Mouse (Mus musculus): ENCODE results near the gene Cct2. TPM values are rescaled to one million over a fixed set of nuclear protein-coding genes. Genes with fewer than 3 reads are reported as not detected.

The Cct2 gene
- total RNA-seq, 2 experiments from 2014 or later: 241 to 255 TPM

DNA sequence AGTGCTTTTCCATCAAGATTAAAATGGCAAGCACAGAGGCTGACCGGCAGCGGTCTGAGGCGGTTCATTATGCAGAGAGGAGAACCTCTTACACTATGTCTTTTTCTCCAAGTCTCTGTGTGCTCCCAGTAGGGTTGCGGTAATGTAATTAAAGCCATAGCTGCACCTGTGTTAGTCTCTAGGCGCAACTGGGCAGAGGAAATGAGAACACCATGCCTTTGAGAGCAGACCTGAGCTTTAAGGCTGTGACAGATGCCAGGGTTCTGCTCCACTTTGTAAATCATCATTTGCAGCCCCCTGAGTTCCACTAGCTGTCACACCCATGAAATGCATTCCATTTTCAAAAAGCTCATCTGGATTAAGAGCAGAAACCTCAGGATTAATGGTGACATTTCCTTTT, 58.9 kb downstream of the Cct2 start:
- no peak for DNase-seq (ENCODE audit: low spot score in 2 of 2)

Other genes with a start within 250 kb of the Cct2 start
- under 1 TPM; 0.14 to 0.31 TPM for gene Myrfl, start 166.9 kb downstream of the Cct2 start, total RNA-seq (2021)
- gene Rab3ip, start 113.0 kb downstream of the Cct2 start, total RNA-seq (2021): 10 to 100 TPM; 62.0 to 69.2 TPM
- not detected for gene Gm10271, start 91.2 kb downstream of the Cct2 start, total RNA-seq (2021)
- 1 to 10 TPM; 1.0 to 1.2 TPM for gene Best3, start 77.5 kb downstream of the Cct2 start, total RNA-seq (2021)
- under 1 TPM in 1 of 2 experiments, not detected in 1; 0.34 TPM for gene Lrrc10, start 18.5 kb downstream of the Cct2 start, total RNA-seq (2021)
- 10 to 100 TPM; 27.4 to 27.8 TPM for gene Frs2, start 84.7 kb upstream of the Cct2 start, total RNA-seq (2021)
- 10 to 100 TPM; 50.6 to 57.3 TPM for gene Yeats4, start 160.7 kb upstream of the Cct2 start, total RNA-seq (2021)
- not detected for gene 9530003J23Rik, start 174.9 kb upstream of the Cct2 start, total RNA-seq (2021)
- gene Lyz2, start 218.5 kb upstream of the Cct2 start, total RNA-seq (2021): 1 to 10 TPM; 6.4 to 7.6 TPM
- gene Lyz1, start 229.1 kb upstream of the Cct2 start, total RNA-seq (2021): under 1 TPM in 1 of 2 experiments, not detected in 1; 0.96 TPM